In the genomic region with DNA sequence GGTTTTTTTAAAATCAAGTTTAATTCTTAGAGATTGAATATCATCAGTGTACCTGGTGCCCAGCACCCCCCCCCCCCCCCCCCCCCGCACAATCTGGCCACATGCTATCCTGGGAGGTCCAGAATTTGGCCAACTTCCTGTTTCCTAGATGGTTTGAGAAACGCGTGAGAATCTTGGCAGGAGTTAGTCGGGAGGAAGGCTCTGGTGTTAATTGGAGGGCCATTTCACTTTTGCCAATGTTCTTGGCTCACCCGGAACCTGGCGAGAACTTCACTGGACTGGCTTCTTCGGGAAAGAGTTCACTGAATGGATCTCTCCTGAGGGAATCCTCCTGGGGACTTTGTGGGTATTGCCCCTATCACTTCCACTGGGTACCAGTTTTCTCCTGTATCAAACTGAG, we compare ENCODE assay signal across 10 mouse cellular contexts. TPM values are rescaled to one million over a fixed set of nuclear protein-coding genes. Genes with fewer than 3 reads are reported as not detected.
"Had no signal": no experiment of that assay in that cellular context is flagged by ENCODE, and none has a peak within 500 bp of the region (broad histone marks: within the 10 kb centered on the region; RNA-seq: fewer than 3 reads in every experiment).

No protein-coding gene starts in this region.

- DNase-seq: kidney, adult 9 months; kidney, postnatal 14 days; kidney, postnatal 4 days; layer of hippocampus, adult 9-11 months; layer of hippocampus, postnatal 36 days; liver, postnatal 0 days; lung, embryonic 14.5 days; thymus, adult 18-20 months; thymus, postnatal 36 days had no signal

RNA-seq across cellular contexts. Expression of a gene that starts 49.4 kb away (rescaled TPM):
- total RNA-seq: megakaryocyte, adult 5-6 weeks had no signal
